In genomic region chr9:12935016-12935415, GRCm38 (mm10) we compare ENCODE assay signal across 28 mouse cellular contexts.
"Had no signal": no experiment of that assay in that cellular context is flagged by ENCODE, and none has a peak within 500 bp of the region (broad histone marks: within the 10 kb centered on the region; RNA-seq: fewer than 3 reads in every experiment).

No protein-coding gene starts in this region.

- H3K9ac ChIP-seq: heart, embryonic 12.5 days; hindbrain, embryonic 12.5 days; hindbrain, embryonic 14.5 days; intestine, embryonic 15.5 days; limb, embryonic 12.5 days; liver, embryonic 13.5 days; liver, embryonic 15.5 days; liver, postnatal 0 days had no signal

- H3K27ac ChIP-seq: gastrocnemius, adult 2 months; heart, embryonic 10.5 days; hindbrain, embryonic 10.5 days; hindbrain, embryonic 12.5 days; hindbrain, embryonic 14.5 days; intestine, embryonic 15.5 days; layer of hippocampus, adult 2 months; left cerebral cortex, adult 2 months; limb, embryonic 10.5 days; limb, embryonic 12.5 days; liver, embryonic 13.5 days; liver, embryonic 15.5 days had no signal

- H3K36me3 ChIP-seq: heart, embryonic 10.5 days; heart, embryonic 12.5 days; hindbrain, embryonic 10.5 days; hindbrain, embryonic 12.5 days; intestine, embryonic 15.5 days; limb, embryonic 10.5 days; limb, embryonic 12.5 days; liver, embryonic 13.5 days; liver, embryonic 15.5 days had no signal

- ATAC-seq: hindbrain, embryonic 16.5 days; inflammation-experienced regulatory T-cells, adult 6 months; intestine, embryonic 15.5 days; intestine, postnatal 0 days; liver, postnatal 0 days had no signal

- H3K27me3 ChIP-seq: heart, embryonic 12.5 days; hindbrain, embryonic 12.5 days; intestine, embryonic 15.5 days; limb, embryonic 12.5 days; liver, embryonic 13.5 days; liver, embryonic 15.5 days had no signal

- H3K4me3 ChIP-seq: gastrocnemius, adult 2 months; heart, embryonic 10.5 days; heart, embryonic 12.5 days; hindbrain, embryonic 10.5 days; hindbrain, embryonic 12.5 days; intestine, embryonic 15.5 days; layer of hippocampus, adult 2 months; left cerebral cortex, adult 2 months; limb, embryonic 10.5 days; limb, embryonic 12.5 days; liver, embryonic 13.5 days; liver, embryonic 15.5 days had no signal

- H3K9me3 ChIP-seq: heart, embryonic 10.5 days; hindbrain, embryonic 10.5 days; hindbrain, embryonic 12.5 days; intestine, embryonic 15.5 days; limb, embryonic 10.5 days; liver, embryonic 15.5 days had no signal

- H3K4me2 ChIP-seq: heart, embryonic 12.5 days; hindbrain, embryonic 12.5 days; hindbrain, embryonic 14.5 days; intestine, embryonic 15.5 days; limb, embryonic 12.5 days; liver, embryonic 11.5 days; liver, embryonic 13.5 days; liver, embryonic 15.5 days had no signal

- H3K4me1 ChIP-seq: heart, embryonic 10.5 days; heart, embryonic 12.5 days; hindbrain, embryonic 10.5 days; hindbrain, embryonic 12.5 days; intestine, embryonic 15.5 days; limb, embryonic 10.5 days; limb, embryonic 12.5 days; liver, embryonic 13.5 days; liver, embryonic 15.5 days had no signal

- DNase-seq: gastrocnemius, adult 2 months; gastrocnemius, postnatal 10 days; gastrocnemius, postnatal 25 days; heart, postnatal 10 days; heart, postnatal 4 days; kidney, adult 18-20 months; kidney, adult 8-10 months; kidney, postnatal 10 days; kidney, postnatal 25 days; kidney, postnatal 4 days; liver; liver, embryonic 13.5 days; liver, postnatal 0 days had no signal
